Comparison of ENCODE assay signal across 9 mouse cellular contexts in genomic region chr16:76803725-76804124, GRCm38 (mm10).
DNase-seq lines count a peak whose midpoint lies in the region; ATAC-seq lines count a peak whose summit lies in the region.
"Had no signal": no experiment of that assay in that cellular context is flagged by ENCODE, and none has a peak within 500 bp of the region (broad histone marks: within the 10 kb centered on the region; RNA-seq: fewer than 3 reads in every experiment).

No protein-coding gene starts in this region.

- ATAC-seq in hindbrain, embryonic 16.5 days = no peak
- ATAC-seq in activated CD4-positive, CD25-positive, alpha-beta regulatory T cell, adult 4 months = no peak

- H3K4me2 ChIP-seq in hindbrain, embryonic 16.5 days (ENCODE audit: low read length) = no peak overlapping the region
- H3K4me2 ChIP-seq: hindbrain, embryonic 15.5 days had no signal

- H3K27ac ChIP-seq in hindbrain, embryonic 10.5 days = no peak overlapping the region
- no peak overlapping the region for H3K27ac ChIP-seq in hindbrain, embryonic 16.5 days (ENCODE audit: low read depth, low read length)
- no peak overlapping the region for H3K27ac ChIP-seq in limb, embryonic 10.5 days
- H3K27ac ChIP-seq: hindbrain, embryonic 15.5 days had no signal

- H3K4me3 ChIP-seq in hindbrain, embryonic 10.5 days = no peak overlapping the region
- no peak overlapping the region for H3K4me3 ChIP-seq in hindbrain, embryonic 16.5 days (ENCODE audit: low read length)
- H3K4me3 ChIP-seq in limb, embryonic 10.5 days = no peak overlapping the region
- H3K4me3 ChIP-seq: hindbrain, embryonic 15.5 days had no signal

- peak; percentile 62 for DNase-seq in hindbrain, embryonic 10.5 days (ENCODE audit: low spot score)
- peak; percentile 66 for DNase-seq in 3T3-L1 (ENCODE audit: low read depth, low spot score)
- peak; percentile 13 for DNase-seq in R1 (ENCODE audit: low read depth, low spot score)
- peak; percentile 78 for DNase-seq in gastrocnemius, adult 18-20 months (ENCODE audit: low spot score)
- DNase-seq in limb, embryonic 10.5 days (ENCODE audit: low spot score) = peak; percentile 66
- DNase-seq in skeletal muscle tissue, adult 2 months (ENCODE audit: low read depth, low spot score) = peak; percentile 42

- H3K4me1 ChIP-seq in hindbrain, embryonic 10.5 days (replicated peaks) = no peaks in the 10 kb centered on the region
- no peaks in the 10 kb centered on the region for H3K4me1 ChIP-seq in hindbrain, embryonic 16.5 days (ENCODE audit: control insufficient read depth, insufficient read depth, low read depth, low read length)
- H3K4me1 ChIP-seq in limb, embryonic 10.5 days = no peaks in the 10 kb centered on the region
- H3K4me1 ChIP-seq: hindbrain, embryonic 15.5 days had no signal

- no peaks in the 10 kb centered on the region for H3K9me3 ChIP-seq in hindbrain, embryonic 10.5 days
- H3K9me3 ChIP-seq in hindbrain, embryonic 16.5 days (ENCODE audit: control insufficient read depth, low read length) = no peaks in the 10 kb centered on the region
- H3K9me3 ChIP-seq in limb, embryonic 10.5 days (replicated peaks) = no peaks in the 10 kb centered on the region
- H3K9me3 ChIP-seq: hindbrain, embryonic 15.5 days had no signal

- 30% methylated on average over 3 of the region's 3 CpGs for WGBS in hindbrain, embryonic 10.5 days
- 26% methylated on average over 3 of the region's 3 CpGs for WGBS in hindbrain, embryonic 16.5 days
- WGBS in limb, embryonic 10.5 days = 40% methylated on average over 3 of the region's 3 CpGs

- H3K27me3 ChIP-seq in hindbrain, embryonic 10.5 days (ENCODE audit: insufficient read depth, poor library complexity, severe bottlenecking) = no peaks in the 10 kb centered on the region
- no peaks in the 10 kb centered on the region for H3K27me3 ChIP-seq in hindbrain, embryonic 16.5 days (replicated peaks; ENCODE audit: control insufficient read depth, insufficient read depth, low read length)
- H3K27me3 ChIP-seq in limb, embryonic 10.5 days (ENCODE audit: low read depth, poor library complexity, severe bottlenecking) = no peaks in the 10 kb centered on the region
- H3K27me3 ChIP-seq: hindbrain, embryonic 15.5 days had no signal

- H3K9ac ChIP-seq in hindbrain, embryonic 16.5 days (ENCODE audit: low read depth, low read length) = no peak overlapping the region
- H3K9ac ChIP-seq: hindbrain, embryonic 15.5 days had no signal

- H3K36me3 ChIP-seq in hindbrain, embryonic 10.5 days = no peaks in the 10 kb centered on the region
- H3K36me3 ChIP-seq in hindbrain, embryonic 16.5 days (ENCODE audit: control insufficient read depth, insufficient read depth, low read length) = no peaks in the 10 kb centered on the region
- H3K36me3 ChIP-seq in limb, embryonic 10.5 days = no peaks in the 10 kb centered on the region
- H3K36me3 ChIP-seq: hindbrain, embryonic 15.5 days had no signal

Comparison
In these comparisons a context has a peak if more than half of its experiments do, and no peak if none do; other contexts are left out.
1. DNase-seq: peak in every context shown above with its lines; median percentile 78 in gastrocnemius, adult 18-20 months; 66 in 3T3-L1; 66 in limb, embryonic 10.5 days; 62 in hindbrain, embryonic 10.5 days; 42 in skeletal muscle tissue, adult 2 months; 13 in R1.